Mouse (Mus musculus): ENCODE measurements around the gene Nadk. TPM values are rescaled to one million over a fixed set of nuclear protein-coding genes. Genes with fewer than 3 reads are reported as not detected.

Nadk gene
- 118 and 122 TPM in 2 replicates for polyA plus RNA-seq (2016; fragmentation: Nextera tagmentation; extraction: Ambion mirVana)

DNA sequence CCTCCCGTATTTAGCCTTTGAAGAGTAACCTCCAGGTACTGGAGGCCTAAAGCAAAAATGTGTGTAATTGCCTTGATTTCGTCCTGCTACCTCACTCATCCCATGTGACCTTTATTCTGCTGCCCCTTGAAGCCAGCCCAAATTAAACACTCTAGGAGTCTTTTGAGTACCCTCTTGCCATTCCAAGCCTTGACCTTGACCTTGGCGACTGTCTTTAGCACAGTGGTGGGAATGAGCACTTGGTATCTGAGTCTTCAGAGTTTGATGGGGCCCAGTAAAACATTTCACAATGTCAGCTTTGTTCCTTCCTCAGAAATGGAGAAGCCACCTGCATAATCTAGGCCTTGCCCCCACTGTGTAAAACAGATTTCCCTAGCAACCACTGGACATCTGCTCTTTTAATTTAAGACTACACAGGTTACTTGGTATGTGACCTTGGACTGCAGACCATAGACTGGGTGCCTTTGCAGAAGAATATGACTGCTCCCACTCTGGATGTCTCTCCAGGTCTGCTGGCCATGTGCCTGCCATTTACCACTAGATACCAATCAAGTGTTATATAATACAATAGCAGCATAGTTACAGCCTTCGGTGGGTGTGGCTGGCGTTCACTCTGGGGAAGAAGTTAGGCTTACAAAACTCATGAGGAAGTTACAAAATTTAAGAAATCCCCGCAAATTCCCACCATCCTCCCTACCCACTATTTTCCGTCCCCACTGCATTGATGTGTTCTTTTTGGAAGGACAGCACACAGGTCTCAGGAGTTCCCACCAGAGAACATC, at the start of gene Nadk:
Gene Nadk, plus strand, starts transcription at position 718 of the 782 bp plus-strand sequence.
- Histone ChIP-seq H3K9me3 (no peaks in the 10 kb centered on the region), H3K27me3 (ENCODE audit: poor library complexity, severe bottlenecking) (no peaks in the 10 kb centered on the region), H3K27ac (peak within 1 kb of the TSS; percentile 92), H3K4me3 (peak within 1 kb of the TSS; percentile 86), H3K4me1 (peaks cover 49% of the 10 kb centered on the region), H3K36me3 (replicated peaks) (peaks cover 49% of the 10 kb centered on the region)
- WGBS: 78% methylated on average over 7 of the region's 7 CpGs
- DNase-seq (ENCODE audit: extremely low spot score, low spot score): no peak

GRCm38 (mm10) chr4:155514810-155515209, 47.4 kb upstream of the Nadk start:
- DNase-seq (ENCODE audit: extremely low spot score, low spot score): no peak
- no peak overlapping the region for H3K27ac ChIP-seq
- H3K9me3 ChIP-seq: no peaks in the 10 kb centered on the region
- H3K36me3 ChIP-seq (replicated peaks): peaks cover 64% of the 10 kb centered on the region
- peaks cover 4% of the 10 kb centered on the region; the same call in 1 of the 2 replicates for H3K4me1 ChIP-seq
- 94% methylated on average over 2 of the region's 2 CpGs for WGBS
- no peaks in the 10 kb centered on the region for H3K27me3 ChIP-seq (ENCODE audit: poor library complexity, severe bottlenecking)
- no peak overlapping the region for H3K4me3 ChIP-seq

DNA sequence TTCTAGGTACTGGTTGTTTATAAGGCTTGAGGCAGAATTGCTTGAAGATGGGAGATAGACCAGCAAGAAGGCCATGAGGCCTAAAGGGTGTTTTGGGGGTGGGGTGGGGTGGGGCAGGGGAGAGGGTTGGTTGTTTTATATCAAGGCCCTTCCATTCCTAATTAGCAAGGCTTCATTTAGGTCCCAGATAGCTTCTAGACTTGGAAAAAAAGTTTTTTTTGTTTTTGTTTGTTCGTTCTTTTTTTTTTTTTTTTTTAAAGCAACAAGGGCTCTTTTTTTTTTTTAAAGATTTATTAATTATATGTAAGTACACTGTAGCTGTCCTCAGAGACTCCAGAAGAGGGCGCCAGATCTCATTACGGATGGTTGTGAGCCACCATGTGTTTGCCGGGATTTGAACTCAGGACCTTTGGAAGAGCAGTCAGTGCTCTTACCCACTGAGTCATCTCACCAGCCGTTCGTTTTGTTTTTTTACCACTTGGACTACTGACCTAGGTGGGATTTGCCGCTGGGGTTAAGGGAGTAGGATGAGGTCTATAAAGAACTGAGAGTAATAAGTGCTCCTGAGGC, 44.1 kb upstream of the Nadk start:
- Histone ChIP-seq H3K27ac (no peak overlapping the region), H3K36me3 (replicated peaks) (peaks cover 63% of the 10 kb centered on the region), H3K27me3 (ENCODE audit: poor library complexity, severe bottlenecking) (no peaks in the 10 kb centered on the region), H3K9me3 (no peaks in the 10 kb centered on the region), H3K4me3 (no peak overlapping the region), H3K4me1 (peaks cover 2% of the 10 kb centered on the region; the same call in 1 of the 2 replicates)
- WGBS: 89% methylated on average over 7 of the region's 7 CpGs
- DNase-seq (ENCODE audit: extremely low spot score, low spot score): no peak

GRCm38 (mm10) chr4:155522327-155522726, 39.9 kb upstream of the Nadk start:
- Histone ChIP-seq H3K36me3 (replicated peaks) (peaks cover 70% of the 10 kb centered on the region), H3K27ac (no peak overlapping the region), H3K4me1 (peaks cover 2% of the 10 kb centered on the region; the same call in 1 of the 2 replicates), H3K9me3 (no peaks in the 10 kb centered on the region), H3K27me3 (ENCODE audit: poor library complexity, severe bottlenecking) (no peaks in the 10 kb centered on the region), H3K4me3 (no peak overlapping the region)
- no peak for DNase-seq (ENCODE audit: extremely low spot score, low spot score)
- WGBS: 82% methylated on average over 7 of the region's 7 CpGs

DNA sequence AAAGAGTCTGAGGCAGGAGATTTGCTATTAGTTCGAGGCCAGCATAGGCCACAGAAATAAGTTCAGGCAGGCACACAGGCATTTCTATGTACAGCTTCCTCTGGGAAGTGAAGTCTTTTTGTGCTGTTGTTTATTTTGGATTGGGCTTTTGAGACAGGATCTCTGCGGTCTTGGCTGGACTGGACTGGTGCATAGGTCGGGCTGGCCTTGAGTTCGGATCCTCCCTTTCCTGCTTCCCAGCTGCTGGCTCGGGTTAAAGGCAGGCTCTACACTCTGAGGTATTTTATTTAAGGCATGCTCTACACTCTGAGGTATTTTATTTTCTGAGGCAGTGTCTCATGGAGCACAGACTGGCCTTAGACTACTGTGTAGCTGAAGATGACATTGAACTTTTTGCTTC, 36.4 kb upstream of the Nadk start:
- Histone ChIP-seq H3K36me3 (replicated peaks) (peaks cover 86% of the 10 kb centered on the region), H3K27me3 (ENCODE audit: poor library complexity, severe bottlenecking) (no peaks in the 10 kb centered on the region), H3K27ac (no peak overlapping the region), H3K4me1 (peaks cover 2% of the 10 kb centered on the region; the same call in 1 of the 2 replicates), H3K9me3 (no peaks in the 10 kb centered on the region), H3K4me3 (no peak overlapping the region)
- DNase-seq (ENCODE audit: extremely low spot score, low spot score): no peak
- WGBS: 89% methylated on average over 5 of the region's 5 CpGs

GRCm38 (mm10) chr4:155529294-155529693, 32.9 kb upstream of the Nadk start:
- 89% methylated on average over 3 of the region's 3 CpGs for WGBS
- no peak for DNase-seq (ENCODE audit: extremely low spot score, low spot score)

GRCm38 (mm10) chr4:155549993-155550392, 12.2 kb upstream of the Nadk start:
- H3K4me1 ChIP-seq: no peaks in the 10 kb centered on the region
- H3K36me3 ChIP-seq (replicated peaks): peaks cover 95% of the 10 kb centered on the region
- no peak overlapping the region for H3K4me3 ChIP-seq
- H3K27me3 ChIP-seq (ENCODE audit: poor library complexity, severe bottlenecking): no peaks in the 10 kb centered on the region
- 90% methylated on average over 7 of the region's 7 CpGs for WGBS
- no peak for DNase-seq (ENCODE audit: extremely low spot score, low spot score)
- no peaks in the 10 kb centered on the region for H3K9me3 ChIP-seq
- H3K27ac ChIP-seq: no peak overlapping the region

More at GRCm38 (mm10) chr4:155529294-155529693, 32.9 kb upstream of the Nadk start:
- Histone ChIP-seq H3K36me3 (replicated peaks) (peaks cover 95% of the 10 kb centered on the region), H3K27me3 (ENCODE audit: poor library complexity, severe bottlenecking) (no peaks in the 10 kb centered on the region), H3K4me3 (no peak overlapping the region), H3K27ac (no peak overlapping the region), H3K4me1 (no peaks in the 10 kb centered on the region), H3K9me3 (no peaks in the 10 kb centered on the region)

DNA sequence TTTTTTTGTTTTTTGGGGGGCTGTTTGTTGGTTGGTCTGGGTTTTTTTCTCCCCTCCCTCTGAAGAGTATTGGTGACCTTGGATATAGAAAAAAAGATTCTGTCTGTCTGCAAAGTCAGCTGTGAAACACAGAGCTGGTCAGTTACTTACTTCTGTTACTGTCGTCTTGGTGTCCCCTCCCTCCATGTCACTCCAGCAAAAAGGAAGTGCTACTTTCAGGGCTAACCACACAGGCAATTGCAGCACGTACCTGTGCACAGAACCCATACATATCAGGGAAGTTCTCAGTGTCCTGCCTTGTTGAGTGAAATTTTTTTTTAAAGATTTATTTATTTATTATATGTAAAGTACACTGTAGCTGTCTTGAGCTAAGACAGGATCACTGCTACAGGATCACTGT, 11.7 kb upstream of the Nadk start:
- H3K27ac ChIP-seq: no peak overlapping the region
- no peaks in the 10 kb centered on the region for H3K9me3 ChIP-seq
- H3K27me3 ChIP-seq (ENCODE audit: poor library complexity, severe bottlenecking): no peaks in the 10 kb centered on the region
- H3K4me1 ChIP-seq: no peaks in the 10 kb centered on the region
- no peak overlapping the region for H3K4me3 ChIP-seq
- peaks cover 95% of the 10 kb centered on the region for H3K36me3 ChIP-seq (replicated peaks)
- WGBS: 91% methylated on average over 2 of the region's 2 CpGs
- DNase-seq (ENCODE audit: extremely low spot score, low spot score): no peak

- 90% methylated on average over 4 of the region's 4 CpGs for WGBS
- H3K4me1 ChIP-seq: no peaks in the 10 kb centered on the region
- DNase-seq (ENCODE audit: extremely low spot score, low spot score): no peak
- no peak overlapping the region for H3K27ac ChIP-seq
- H3K36me3 ChIP-seq (replicated peaks): peaks cover 95% of the 10 kb centered on the region
- H3K27me3 ChIP-seq (ENCODE audit: poor library complexity, severe bottlenecking): no peaks in the 10 kb centered on the region
- H3K9me3 ChIP-seq: no peaks in the 10 kb centered on the region
- H3K4me3 ChIP-seq: no peak overlapping the region
Measured at GRCm38 (mm10) chr4:155551073-155551472, 11.1 kb upstream of the Nadk start.

DNA sequence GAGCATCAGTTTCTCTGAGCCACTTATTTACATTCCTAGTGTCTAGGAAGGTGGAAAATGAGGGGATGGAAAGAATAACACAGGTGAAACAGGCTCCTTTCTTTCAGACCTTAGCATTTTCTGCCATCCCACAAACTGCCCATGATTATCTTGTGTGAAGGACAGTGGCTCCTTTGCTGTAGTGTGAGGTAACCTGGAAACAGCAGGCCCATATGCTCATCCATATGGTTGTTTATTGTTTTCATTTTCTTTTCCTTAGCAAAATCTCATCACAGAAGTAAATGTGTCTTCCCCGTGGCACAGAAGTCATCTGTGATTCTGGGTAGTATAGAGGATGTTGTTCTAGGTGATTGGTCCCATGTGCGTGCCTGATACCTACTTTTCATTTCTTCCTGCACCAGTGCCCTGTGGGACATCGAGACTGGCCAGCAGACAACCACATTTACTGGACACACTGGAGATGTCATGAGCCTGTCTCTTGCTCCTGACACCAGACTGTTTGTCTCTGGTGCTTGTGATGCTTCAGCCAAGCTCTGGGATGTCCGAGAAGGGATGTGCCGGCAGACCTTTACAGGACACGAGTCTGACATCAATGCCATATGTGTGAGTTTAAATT, 9.2 kb upstream of the Nadk start:
- Histone ChIP-seq H3K4me3 (no peak overlapping the region), H3K36me3 (replicated peaks) (peaks cover 99% of the 10 kb centered on the region), H3K27ac (no peak overlapping the region), H3K27me3 (ENCODE audit: poor library complexity, severe bottlenecking) (no peaks in the 10 kb centered on the region), H3K9me3 (no peaks in the 10 kb centered on the region), H3K4me1 (no peaks in the 10 kb centered on the region)
- no peak for DNase-seq (ENCODE audit: extremely low spot score, low spot score)
- 93% methylated on average over 6 of the region's 6 CpGs for WGBS

DNA sequence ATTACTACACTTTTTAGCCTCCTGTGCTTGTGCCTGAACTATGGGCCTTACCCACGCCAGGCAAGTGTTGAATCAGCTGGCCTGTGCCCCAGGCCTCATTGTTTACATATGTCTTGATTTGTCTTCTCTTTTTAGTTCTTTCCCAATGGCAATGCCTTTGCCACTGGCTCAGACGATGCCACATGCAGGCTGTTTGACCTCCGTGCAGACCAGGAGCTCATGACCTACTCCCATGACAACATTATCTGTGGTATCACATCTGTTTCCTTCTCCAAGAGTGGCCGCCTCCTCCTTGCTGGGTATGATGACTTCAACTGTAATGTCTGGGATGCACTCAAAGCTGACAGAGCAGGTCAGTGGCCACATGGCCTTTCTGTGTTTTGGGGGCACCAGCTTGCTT, 7.3 kb upstream of the Nadk start:
- Histone ChIP-seq H3K27ac (no peak overlapping the region), H3K4me1 (no peaks in the 10 kb centered on the region), H3K9me3 (no peaks in the 10 kb centered on the region), H3K36me3 (replicated peaks) (peaks cover 100% of the 10 kb centered on the region), H3K27me3 (ENCODE audit: poor library complexity, severe bottlenecking) (no peaks in the 10 kb centered on the region), H3K4me3 (no peak overlapping the region)
- 87% methylated on average over 4 of the region's 4 CpGs for WGBS
- DNase-seq (ENCODE audit: extremely low spot score, low spot score): no peak

DNA sequence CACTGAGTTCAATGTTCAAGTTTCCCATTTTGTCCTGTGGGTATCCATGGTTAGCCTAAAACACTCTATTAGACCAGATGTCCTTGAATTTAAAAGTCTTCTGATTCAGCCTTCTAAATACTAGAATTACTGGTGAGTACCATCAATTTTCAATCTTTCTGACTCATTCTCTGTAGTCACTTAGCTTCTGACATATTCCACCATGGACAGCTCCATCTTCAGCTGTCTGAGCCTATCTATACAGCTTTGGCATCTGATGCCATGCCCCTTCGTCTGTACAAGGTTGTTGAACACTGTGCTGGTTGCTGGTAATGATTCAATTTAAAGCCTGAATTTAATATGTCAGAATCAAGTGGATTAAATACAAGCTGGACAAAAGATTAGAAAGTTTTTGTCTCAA, 6.7 kb upstream of the Nadk start:
- Histone ChIP-seq H3K27me3 (ENCODE audit: poor library complexity, severe bottlenecking) (no peaks in the 10 kb centered on the region), H3K4me3 (no peak overlapping the region), H3K9me3 (no peaks in the 10 kb centered on the region), H3K27ac (no peak overlapping the region), H3K36me3 (replicated peaks) (peaks cover 100% of the 10 kb centered on the region), H3K4me1 (no peaks in the 10 kb centered on the region; the same call in 1 of the 2 replicates)
- 79% methylated on average over 1 of the region's 1 CpGs for WGBS
- DNase-seq (ENCODE audit: extremely low spot score, low spot score): no peak

GRCm38 (mm10) chr4:155559454-155559853, 2.7 kb upstream of the Nadk start:
- no peaks in the 10 kb centered on the region for H3K27me3 ChIP-seq (ENCODE audit: poor library complexity, severe bottlenecking)
- no peaks in the 10 kb centered on the region for H3K9me3 ChIP-seq
- no peak for DNase-seq (ENCODE audit: extremely low spot score, low spot score)
- no peak overlapping the region for H3K27ac ChIP-seq
- H3K4me3 ChIP-seq: no peak overlapping the region
- 85% methylated on average over 6 of the region's 6 CpGs for WGBS
- peaks cover 33% of the 10 kb centered on the region for H3K4me1 ChIP-seq
- peaks cover 73% of the 10 kb centered on the region for H3K36me3 ChIP-seq (replicated peaks)

Data from forebrain, embryonic 10.5 days (tissue).